ENCODE assay signal across 14 mouse cellular contexts in the genomic region with DNA sequence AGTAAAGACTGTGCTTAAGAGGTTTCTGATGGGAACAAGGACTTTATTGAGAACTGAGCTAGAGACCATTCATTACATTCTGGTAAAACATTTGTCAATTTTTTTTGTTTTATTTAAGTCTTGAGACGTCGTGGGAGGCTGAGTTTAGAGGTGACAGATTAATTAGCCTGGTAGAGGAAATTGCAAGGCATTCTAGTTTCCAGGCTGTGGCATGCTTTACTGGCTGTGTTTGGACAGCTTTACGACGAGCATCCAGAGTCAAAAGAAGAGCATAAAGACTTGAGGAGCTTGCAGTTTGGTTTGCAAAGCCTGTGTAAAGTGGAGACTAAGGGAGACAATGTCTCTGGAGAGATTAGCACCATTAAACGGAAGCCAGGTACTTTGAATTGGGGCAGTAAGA.
"Had no signal": no experiment of that assay in that cellular context is flagged by ENCODE, and none has a peak within 500 bp of the region (broad histone marks: within the 10 kb centered on the region; RNA-seq: fewer than 3 reads in every experiment).

No protein-coding gene starts in this region.

- H3K4me2 ChIP-seq: liver, embryonic 12.5 days; liver, embryonic 15.5 days; lung, embryonic 15.5 days had no signal

- H3K9me3 ChIP-seq: liver, embryonic 12.5 days; liver, embryonic 15.5 days; lung, embryonic 15.5 days had no signal

- H3K27ac ChIP-seq: liver, embryonic 12.5 days; liver, embryonic 15.5 days; lung, embryonic 15.5 days had no signal

- H3K4me3 ChIP-seq: liver, embryonic 12.5 days; liver, embryonic 15.5 days; lung, embryonic 15.5 days had no signal

- ATAC-seq: intestine, postnatal 0 days; liver, embryonic 12.5 days had no signal

- H3K4me1 ChIP-seq: liver, embryonic 12.5 days; liver, embryonic 15.5 days had no signal

- H3K27me3 ChIP-seq: liver, embryonic 12.5 days; liver, embryonic 15.5 days; lung, embryonic 15.5 days had no signal

- DNase-seq: kidney, postnatal 14 days; kidney, postnatal 4 days; left cerebral cortex, postnatal 4 days; liver; lung, adult 18-20 months; lung, postnatal 10 days; lung, postnatal 36 days; midbrain, embryonic 14.5 days; thymus, adult 18-20 months; thymus, postnatal 36 days had no signal

- H3K36me3 ChIP-seq: liver, embryonic 12.5 days; liver, embryonic 15.5 days; lung, embryonic 15.5 days had no signal

- H3K9ac ChIP-seq: liver, embryonic 12.5 days; liver, embryonic 15.5 days; lung, embryonic 15.5 days had no signal
